Mouse (Mus musculus): ENCODE measurements around the gene H2al2a. TPM values are rescaled to one million over a fixed set of nuclear protein-coding genes. Genes with fewer than 3 reads are reported as not detected.

The H2al2a gene
- total and polyA plus RNA-seq, 3 experiments, result not detected

GRCm38 (mm10) chr2:18028140-18029021, 31.6 kb upstream of the H2al2a start:
- no peaks in the 10 kb centered on the region for H3K27me3 ChIP-seq (replicated peaks)
- TF ChIP-seq BHLHE40 (IDR thresholded peaks at IDR 0.05; ENCODE audit: low read depth, low read length) (peak; percentile 66), SIN3A (IDR thresholded peaks at IDR 0.05; ENCODE audit: low read length) (peak; percentile 14; the same call in 1 of the 2 replicates), ZC3H11A (IDR thresholded peaks at IDR 0.05; ENCODE audit: low read depth, low read length) (no peak), TCF12 (IDR thresholded peaks at IDR 0.05; ENCODE audit: low read depth, low read length) (0 out of 2 replicates have a peak, but pooled peaks have one; percentile 34), CHD2 (IDR thresholded peaks at IDR 0.05; ENCODE audit: low read length) (peak; percentile 88), USF1 (IDR thresholded peaks at IDR 0.05; ENCODE audit: low read depth, low read length) (no peak), RCOR1 (conservative IDR thresholded peaks at IDR 0.05; ENCODE audit: low read depth, low read length) (no peak), NELFE (IDR thresholded peaks at IDR 0.05; ENCODE audit: low read depth, low read length) (0 out of 2 replicates have a peak, but pooled peaks have one; percentile 29), UBTF (IDR thresholded peaks at IDR 0.05; ENCODE audit: low read depth, low read length) (no peak; the same call in none of the 2 replicates), POLR2A (IDR thresholded peaks at IDR 0.05; ENCODE audit: low read depth, low read length) (peak; percentile 32; the same call in 1 of the 2 replicates), MAZ (IDR thresholded peaks at IDR 0.05; ENCODE audit: low read depth, low read length) (no peak)
- no peaks in the 10 kb centered on the region for H3K9me3 ChIP-seq (replicated peaks; ENCODE audit: low read length)
- H3K36me3 ChIP-seq (replicated peaks in 1 of 2; ENCODE audit: control insufficient read depth in 1 of 2, insufficient read depth in 1 of 2, low read length in 1 of 2), result no peaks in the 10 kb centered on the region
- peak overlapping the region; percentile 37; the same call in 1 of the 2 replicates for H3K27ac ChIP-seq (ENCODE audit: insufficient read depth, low read depth)
- H3K79me2 ChIP-seq (replicated peaks; ENCODE audit: control insufficient read depth, extremely low read depth, insufficient read depth, poor library complexity, severe bottlenecking), result no peaks in the 10 kb centered on the region
- peaks cover 4 to 17% of the 10 kb centered on the region in 2 experiments for H3K4me1 ChIP-seq (ENCODE audit: control insufficient read depth in 1 of 2, insufficient read depth in 2 of 2)
- H3K9ac ChIP-seq (ENCODE audit: insufficient read depth, low read depth), result peak overlapping the region; percentile 76
- peak overlapping the region; percentile 68 to 70 (median 68) for H3K4me3 ChIP-seq (replicated peaks in 1 of 3; ENCODE audit: low read depth in 2 of 3, low read length in 2 of 3, poor library complexity in 1 of 3)
- H3K4me2 ChIP-seq (ENCODE audit: insufficient read depth, low read depth, poor library complexity, severe bottlenecking), result peak overlapping the region; percentile 52
- in situ Hi-C loops (cut with MboI; ENCODE audit: low pct_ligation_motif_present, low pct_unique_long_range_greater_than_20kb, low sequenced_read_pairs), result loop anchor here (5.0 to 25.0 kb wide), 3 partner anchors 179 to 659 kb away; partner anchors contain the start of genes Bmi1 and Spag6
- dilution Hi-C loops (cut with MboI; ENCODE audit: extremely low pct_ligation_motif_present, extremely low pct_unique_long_range_greater_than_20kb, low sequenced_read_pairs), result no loop called here
- peak; percentile 24 for DNase-seq (ENCODE audit: extremely low read depth)

DNA sequence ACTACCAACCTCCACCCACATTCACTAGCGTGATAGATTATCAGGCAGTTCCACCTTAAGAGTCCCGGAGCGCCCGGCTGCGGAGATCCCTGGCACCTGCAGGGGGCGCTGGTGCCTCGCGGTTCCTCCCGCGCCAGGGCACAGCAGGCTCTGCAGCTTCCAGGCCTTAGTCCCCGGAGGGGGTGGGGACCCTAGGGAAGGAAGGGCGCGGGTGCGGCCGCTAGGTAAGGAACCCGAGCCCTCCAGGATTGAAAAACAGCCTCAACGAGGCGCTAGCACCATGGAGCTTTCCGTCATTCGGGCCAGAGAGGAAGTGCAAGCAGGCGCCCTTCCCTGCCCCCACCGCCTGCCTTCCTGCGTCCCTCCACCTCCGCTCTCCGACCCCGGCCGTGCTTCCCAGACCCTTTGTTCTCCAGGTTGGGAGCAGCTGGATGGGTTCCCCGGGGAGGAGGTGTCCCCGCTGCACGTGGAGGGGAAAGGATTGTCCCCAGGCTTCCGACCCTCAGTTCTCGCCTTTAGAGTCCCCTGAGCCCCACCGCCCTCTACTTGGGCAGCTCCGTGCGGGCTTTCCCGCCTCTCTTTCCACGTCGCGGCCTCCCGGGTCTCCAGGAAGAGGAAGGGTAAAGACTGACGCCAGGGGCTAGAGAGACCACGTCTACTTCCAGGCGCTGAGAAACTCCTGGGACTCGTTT, 30.8 kb upstream of the H2al2a start:
- DNase-seq (ENCODE audit: extremely low read depth), result peak; percentile 94
- H3K27me3 ChIP-seq (replicated peaks), result no peaks in the 10 kb centered on the region
- H3K9me3 ChIP-seq (replicated peaks; ENCODE audit: low read length), result no peaks in the 10 kb centered on the region
- H3K4me3 ChIP-seq (replicated peaks in 1 of 3; ENCODE audit: low read depth in 2 of 3, low read length in 2 of 3, poor library complexity in 1 of 3), result peak overlapping the region; percentile 68 to 71 (median 68)
- H3K9ac ChIP-seq (ENCODE audit: insufficient read depth, low read depth), result peak overlapping the region; percentile 76
- peaks cover 4 to 21% of the 10 kb centered on the region in 2 experiments for H3K4me1 ChIP-seq (ENCODE audit: control insufficient read depth in 1 of 2, insufficient read depth in 2 of 2)
- dilution Hi-C loops (cut with MboI; ENCODE audit: extremely low pct_ligation_motif_present, extremely low pct_unique_long_range_greater_than_20kb, low sequenced_read_pairs) (no loop called here), in situ Hi-C loops (cut with MboI; ENCODE audit: low pct_ligation_motif_present, low pct_unique_long_range_greater_than_20kb, low sequenced_read_pairs) (loop anchor here (5.0 to 25.0 kb wide), 3 partner anchors 180 to 660 kb away; partner anchors contain the start of genes Bmi1 and Spag6)
- no peaks in the 10 kb centered on the region for H3K36me3 ChIP-seq (replicated peaks in 1 of 2; ENCODE audit: control insufficient read depth in 1 of 2, insufficient read depth in 1 of 2, low read length in 1 of 2)
- peak overlapping the region; percentile 80 for H3K4me2 ChIP-seq (ENCODE audit: insufficient read depth, low read depth, poor library complexity, severe bottlenecking)
- H3K27ac ChIP-seq (ENCODE audit: insufficient read depth, low read depth), result peak overlapping the region; percentile 37; the same call in 1 of the 2 replicates
- H3K79me2 ChIP-seq (replicated peaks; ENCODE audit: control insufficient read depth, extremely low read depth, insufficient read depth, poor library complexity, severe bottlenecking), result no peaks in the 10 kb centered on the region
- TF ChIP-seq E2F4 (IDR thresholded peaks at IDR 0.05; ENCODE audit: insufficient replicate concordance, low read depth, low read length), result no peak
- 0 out of 2 replicates have a peak, but pooled peaks have one; percentile 33 for TF ChIP-seq MXI1 (IDR thresholded peaks at IDR 0.05; ENCODE audit: low read depth, low read length)
- TF ChIP-seq CHD2 (IDR thresholded peaks at IDR 0.05; ENCODE audit: low read length), result peak; percentile 76; the same call in 1 of the 2 replicates
- no peak for TF ChIP-seq TCF12 (IDR thresholded peaks at IDR 0.05; ENCODE audit: low read depth, low read length)
- 0 out of 2 replicates have a peak, but pooled peaks have one; percentile 27 for TF ChIP-seq TBP (conservative IDR thresholded peaks at IDR 0.05; ENCODE audit: low read depth, low read length)
- TF ChIP-seq MAFK (IDR thresholded peaks at IDR 0.05; ENCODE audit: insufficient replicate concordance, low read length), result no peak
- no peak for TF ChIP-seq USF2 (conservative IDR thresholded peaks at IDR 0.05; ENCODE audit: low read depth, low read length)
- TF ChIP-seq KAT2A (IDR thresholded peaks at IDR 0.05; ENCODE audit: insufficient replicate concordance, low read length), result no peak
- no peak for TF ChIP-seq ZMIZ1 (IDR thresholded peaks at IDR 0.05; ENCODE audit: low read depth, low read length)
- TF ChIP-seq POLR2A (IDR thresholded peaks at IDR 0.05; ENCODE audit: low read depth, low read length), result peak; percentile 52
- no peak for TF ChIP-seq JUN (IDR thresholded peaks at IDR 0.05; ENCODE audit: insufficient read depth, low read depth, low read length)
- TF ChIP-seq ZNF384 (IDR thresholded peaks at IDR 0.05; ENCODE audit: low read depth, low read length), result no peak
- TF ChIP-seq NRF1 (IDR thresholded peaks at IDR 0.05; ENCODE audit: low read depth, low read length), result no peak
- TF ChIP-seq UBTF (IDR thresholded peaks at IDR 0.05; ENCODE audit: low read depth, low read length), result peak; percentile 34; the same call in 1 of the 2 replicates
- TF ChIP-seq ZC3H11A (IDR thresholded peaks at IDR 0.05; ENCODE audit: low read depth, low read length), result peak; percentile 60; the same call in 1 of the 2 replicates
- peak; percentile 11 for TF ChIP-seq HCFC1 (IDR thresholded peaks at IDR 0.05; ENCODE audit: low read depth, low read length)
- peak; percentile 4; the same call in 1 of the 2 replicates for TF ChIP-seq SIN3A (IDR thresholded peaks at IDR 0.05; ENCODE audit: low read length)
- no peak for TF ChIP-seq BHLHE40 (IDR thresholded peaks at IDR 0.05; ENCODE audit: low read depth, low read length)
- TF ChIP-seq EP300 (IDR thresholded peaks at IDR 0.05; ENCODE audit: low read length), result no peak
- 0 out of 2 replicates have a peak, but pooled peaks have one; percentile 43 for TF ChIP-seq MYC (IDR thresholded peaks at IDR 0.05; ENCODE audit: low read depth, low read length)
- peak; percentile 66 for TF ChIP-seq ELF1 (IDR thresholded peaks at IDR 0.05; ENCODE audit: low read depth, low read length)
- TF ChIP-seq MAZ (IDR thresholded peaks at IDR 0.05; ENCODE audit: low read depth, low read length), result no peak; the same call in 1 of the 2 replicates
- TF ChIP-seq RCOR1 (conservative IDR thresholded peaks at IDR 0.05; ENCODE audit: low read depth, low read length), result no peak
